Mouse (Mus musculus) cerebellum, adult 8-10 months (tissue): ENCODE measurements at regions not wholly inside any gene's neighbourhood (a gene's known extent, or its start where the extent isn't known, plus 50 kb on each side); places are given as distances from the start of the nearest gene placed in this dataset.

Source experiments
- DNase-seq: peaks from one replicate; pipeline ENCODE4 v3.0.0; 2022

DNA sequence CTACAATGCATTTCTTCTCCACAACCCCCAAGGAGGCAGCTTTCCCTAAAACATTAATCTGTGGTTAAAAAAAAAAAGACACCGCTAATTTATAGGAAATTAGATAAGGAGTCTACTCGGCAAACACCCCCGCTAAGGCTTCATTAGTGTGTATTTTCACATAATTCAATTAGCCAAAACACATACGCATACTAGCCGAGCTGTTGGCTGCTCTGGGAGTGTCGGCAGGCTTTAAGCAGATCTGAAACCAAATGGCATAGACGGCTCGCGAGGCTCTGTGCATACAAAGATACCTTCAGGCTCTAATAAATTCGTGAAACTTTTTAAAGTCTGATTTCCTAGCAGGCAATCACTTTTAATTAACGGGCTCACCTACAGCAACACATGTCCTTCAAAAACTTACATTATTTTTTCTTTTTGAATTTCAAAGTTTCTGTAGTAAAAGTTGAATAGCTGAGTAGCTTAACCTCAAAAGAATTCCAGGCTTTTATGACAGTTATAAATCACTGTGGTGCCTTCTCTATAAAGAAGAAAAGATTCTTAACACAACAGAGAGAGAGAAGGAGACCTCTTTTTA lies 68.0 kb upstream of the Smyd2 start:
- DNase-seq: no peak

GRCm38 (mm10) chr1:189989376-189989775 lies 67.2 kb upstream of the Smyd2 start:
- no peak for DNase-seq

DNA sequence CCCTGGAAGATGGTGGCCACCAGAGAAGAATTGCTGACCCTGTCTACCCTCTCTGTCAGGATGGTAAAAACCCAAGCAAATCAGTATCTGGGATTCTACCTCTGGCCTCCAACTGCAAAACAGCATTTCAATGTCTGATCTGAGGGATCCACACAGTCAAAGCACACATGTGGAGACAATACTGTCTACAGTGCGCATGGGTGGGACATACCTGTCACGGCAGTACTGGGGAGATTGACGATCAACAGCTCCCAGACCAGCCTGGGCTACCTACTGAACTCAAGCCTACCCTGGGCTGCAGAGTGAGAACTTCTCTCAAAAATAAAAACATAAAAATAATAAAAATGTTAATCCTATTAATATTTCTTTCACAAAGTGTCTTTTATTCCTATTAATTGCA lies 66.7 kb upstream of the Smyd2 start:
- DNase-seq: no peak

DNA sequence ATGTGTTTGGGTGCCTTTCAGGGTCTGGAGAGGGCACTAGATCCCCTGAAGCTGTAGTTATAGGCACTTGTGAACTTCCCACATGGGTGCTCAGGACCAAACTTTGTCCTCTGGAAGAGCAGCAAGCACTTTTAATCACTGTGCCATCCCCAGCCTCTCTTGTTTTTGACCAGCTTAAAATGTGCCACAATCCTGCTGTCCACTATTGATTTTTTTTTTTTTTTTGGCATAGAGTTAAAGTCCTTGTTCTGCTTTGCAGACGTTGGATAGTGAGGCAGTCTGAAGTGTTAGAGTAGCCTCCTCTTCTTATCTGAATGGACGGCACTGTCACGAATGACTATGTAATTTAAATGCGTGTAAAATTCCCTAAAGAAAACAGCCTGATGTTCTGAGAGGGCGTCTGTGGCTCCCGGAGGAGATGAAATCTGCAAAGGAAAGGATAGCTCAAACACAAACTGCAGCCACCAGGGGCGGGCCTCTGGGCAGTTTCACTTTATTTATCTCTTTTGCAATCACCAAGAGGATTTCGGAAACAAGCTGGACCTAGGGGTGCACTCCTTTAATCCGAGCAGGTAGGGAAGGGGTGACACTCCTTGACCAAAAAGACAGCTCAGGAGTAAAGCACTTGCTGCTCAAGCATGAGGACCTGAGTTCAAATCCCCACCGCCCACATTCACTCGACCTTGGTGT lies 63.5 kb upstream of the Smyd2 start:
- no peak for DNase-seq

DNA sequence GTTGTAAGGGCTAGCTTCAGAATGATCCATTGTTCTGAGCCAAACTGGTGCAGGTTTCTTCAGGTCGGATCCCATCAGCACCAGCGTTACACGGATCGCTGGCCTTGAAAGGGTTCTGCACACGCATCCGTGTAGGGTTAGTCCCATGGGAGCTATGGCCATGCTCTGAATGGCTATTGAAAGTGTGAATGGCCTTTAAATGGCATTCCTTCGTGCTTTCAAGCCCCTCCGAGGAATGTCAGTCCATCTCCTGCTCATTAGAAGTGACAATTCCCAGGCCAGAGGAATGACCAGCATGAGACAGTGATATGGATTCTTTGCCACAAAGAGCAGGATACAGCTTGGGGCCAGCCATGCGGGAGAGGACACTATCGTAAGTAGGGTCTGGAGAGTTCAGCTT lies 56.1 kb upstream of the Smyd2 start:
- no peak for DNase-seq

GRCm38 (mm10) chr1:189975660-189976059 lies 53.5 kb upstream of the Smyd2 start:
- no peak for DNase-seq

DNA sequence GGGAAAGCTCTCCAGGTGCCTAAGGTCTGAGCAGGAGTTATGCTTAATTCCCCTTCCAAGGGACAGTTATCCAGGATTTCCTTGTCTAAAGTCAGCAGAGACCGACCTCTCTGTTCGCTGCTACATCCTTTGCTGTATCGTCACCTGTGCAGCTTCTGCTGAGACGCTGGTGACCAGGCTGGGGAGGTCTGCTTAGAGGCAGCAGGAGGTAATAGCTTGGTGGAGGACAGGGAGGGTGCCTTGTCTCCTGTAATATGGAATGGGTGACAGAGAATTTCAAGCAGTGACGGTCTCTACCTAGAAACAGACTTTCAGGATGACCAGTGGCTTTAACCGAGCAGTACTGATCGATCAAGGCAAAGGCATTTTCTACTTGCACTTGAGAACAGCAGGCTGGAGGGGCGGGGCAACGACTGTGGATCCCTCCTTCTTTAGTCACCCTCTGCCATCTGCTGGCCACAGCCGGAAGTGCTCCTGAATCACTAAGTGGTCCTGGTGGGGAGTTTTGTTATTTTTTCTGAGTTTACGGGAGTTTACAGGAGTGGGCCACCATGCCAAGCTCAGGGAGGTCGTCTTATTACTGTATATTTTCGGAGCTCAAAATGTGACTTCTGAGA lies 50.7 kb upstream of the Smyd2 start:
- peak; percentile 61 for DNase-seq
